Mouse (Mus musculus) embryonic facial prominence, embryonic 13.5 days (tissue): ENCODE data around the gene Pagr1b. TPM values are rescaled to one million over a fixed set of nuclear protein-coding genes. Genes with fewer than 3 reads are reported as not detected.

Experiments
- ATAC-seq: fragments of 200-750 bp; cut with Nextera tagmentation; 2 replicates; pipeline ENCODE4 v1.8.0; 2017; ENCODE audit warnings: low read depth; ENCODE audit not compliant: insufficient number of reproducible peaks, insufficient read depth, low FRiP score, low TSS enrichment
- H3K27ac ChIP-seq: fragments of 300-500 bp; sonication (generic); 2 replicates; pipeline ENCODE4 v1.5.1; 2015; ENCODE audit warnings: moderate library complexity, mild to moderate bottlenecking, inconsistent platforms
- H3K27me3 ChIP-seq: fragments of 300-500 bp; sonication (generic); 2 replicates; pipeline ENCODE4 v1.6.1; 2015; ENCODE audit warnings: mild to moderate bottlenecking, inconsistent platforms
- H3K36me3 ChIP-seq: fragments of 300-500 bp; sonication (generic); 2 replicates; pipeline ENCODE4 v1.6.1; 2015; ENCODE audit warnings: mild to moderate bottlenecking, inconsistent platforms
- H3K4me1 ChIP-seq: fragments of 300-500 bp; sonication (generic); 2 replicates; pipeline ENCODE4 v1.6.1; 2015; ENCODE audit warnings: inconsistent platforms
- H3K4me2 ChIP-seq: fragments of 300-500 bp; sonication (generic); 2 replicates; pipeline ENCODE4 v1.6.1; 2015; ENCODE audit warnings: moderate library complexity, mild to moderate bottlenecking, inconsistent platforms
- H3K4me3 ChIP-seq: fragments of 300-500 bp; sonication (generic); 2 replicates; pipeline ENCODE4 v1.5.1; 2015; ENCODE audit warnings: mild to moderate bottlenecking, inconsistent platforms
- H3K9ac ChIP-seq: fragments of 300-500 bp; sonication (generic); 2 replicates; pipeline ENCODE4 v1.6.1; 2015; ENCODE audit warnings: mild to moderate bottlenecking, inconsistent platforms
- H3K9me3 ChIP-seq: fragments of 300-500 bp; sonication (generic); 2 replicates; pipeline ENCODE4 v1.6.1; 2016; ENCODE audit warnings: inconsistent platforms
- WGBS: fragments of 180-500 bp; shearing (Covaris S2); methylation state at CpG from one replicate; pipeline ENCODE4 v1.1.7; 2015; ENCODE audit warnings: mixed read lengths; 5-methylcytosine and 5-hydroxymethylcytosine counted together
- polyA plus RNA-seq: library from polyadenylated mRNA; unstranded; fragments of >200 nt; fragmentation: Nextera tagmentation; extraction: Ambion mirVana; gene quantifications from 2 replicates; pipeline ENCODE4 v1.2.1, GENCODE M21; 2015

Gene Pagr1b
- 0.47 TPM in 1 of 2 replicates, not detected in the other for polyA plus RNA-seq

DNA sequence TGATC lies at the start of gene Pagr1b:
Gene Pagr1b, minus strand, starts transcription at position 4 of the 5 bp plus-strand sequence.
- Histone ChIP-seq H3K27ac (peak within 1 kb of the TSS; percentile 96), H3K4me3 (peak within 1 kb of the TSS; percentile 72), H3K4me1 (peaks cover 58% of the 10 kb centered on the region)

DNA sequence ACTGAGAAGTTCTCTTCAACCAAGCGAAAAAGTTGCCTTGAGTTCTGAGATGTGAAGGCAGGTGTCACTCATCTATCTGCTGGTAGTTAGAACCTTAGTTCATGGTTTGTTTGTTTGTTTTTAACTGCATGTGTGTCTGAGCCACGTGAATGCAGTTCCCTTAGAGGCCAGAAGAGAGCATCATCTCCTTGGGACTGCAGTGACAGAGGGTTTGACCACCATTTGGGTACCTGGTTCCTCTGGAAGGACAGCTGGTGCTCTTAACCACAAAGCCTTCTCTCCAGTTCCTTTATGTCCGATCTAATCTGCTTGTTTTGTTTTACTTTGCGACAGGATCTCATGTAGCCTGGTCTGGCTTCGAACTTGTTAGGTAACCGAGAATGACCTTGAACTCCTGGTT lies 49.3 kb upstream of the Pagr1b start:
- Histone ChIP-seq H3K4me3 (no peak overlapping the region), H3K27me3 (no peaks in the 10 kb centered on the region), H3K27ac (no peak overlapping the region), H3K36me3 (no peaks in the 10 kb centered on the region), H3K4me1 (no peaks in the 10 kb centered on the region), H3K4me2 (no peak overlapping the region), H3K9me3 (no peaks in the 10 kb centered on the region), H3K9ac (no peak overlapping the region)
- WGBS, result 89% methylated on average over 6 of the region's 6 CpGs
- no peak for ATAC-seq

More for the DNA sequence above, at the start of gene Pagr1b:
- Histone ChIP-seq H3K4me2 (peak within 1 kb of the TSS; percentile 92), H3K27me3 (no peaks in the 10 kb centered on the region), H3K9ac (peak within 1 kb of the TSS; percentile 93), H3K9me3 (no peaks in the 10 kb centered on the region), H3K36me3 (peaks cover 47% of the 10 kb centered on the region)
- no peak for ATAC-seq

DNA sequence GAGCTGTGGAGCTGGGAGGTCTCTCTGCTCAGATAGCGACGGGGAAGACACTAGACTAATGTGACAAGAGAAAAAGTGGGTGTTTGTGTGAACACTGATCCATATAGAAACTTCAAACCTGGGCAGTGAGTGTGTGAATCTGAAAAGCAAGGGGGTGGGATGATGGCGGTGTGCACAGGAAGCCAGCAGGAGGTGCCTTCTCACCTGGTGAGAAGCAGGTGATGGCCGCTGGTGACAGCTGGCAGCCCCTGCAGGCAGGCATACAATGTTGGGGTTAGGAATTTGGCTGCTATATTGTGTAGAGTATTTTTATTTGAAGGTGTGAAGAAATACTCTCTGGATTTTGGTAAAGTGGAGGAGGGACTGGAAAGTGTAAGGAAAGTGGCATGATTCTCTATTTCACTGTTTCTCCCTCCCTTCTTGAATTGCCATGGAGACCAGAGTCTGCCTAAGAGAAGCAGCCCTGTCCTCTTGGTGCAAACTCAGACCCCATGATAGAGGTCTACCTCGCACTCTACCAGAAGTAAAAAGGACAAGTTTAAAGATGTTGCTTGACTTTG lies 38.8 kb upstream of the Pagr1b start:
- Histone ChIP-seq H3K4me2 (no peak overlapping the region), H3K9ac (no peak overlapping the region), H3K27me3 (peaks cover 8% of the 10 kb centered on the region; the same call in 1 of the 2 replicates), H3K27ac (no peak overlapping the region), H3K9me3 (no peaks in the 10 kb centered on the region), H3K36me3 (no peaks in the 10 kb centered on the region), H3K4me1 (no peaks in the 10 kb centered on the region), H3K4me3 (no peak overlapping the region)
- WGBS, result 70% methylated on average over 5 of the region's 5 CpGs
- no peak for ATAC-seq

DNA sequence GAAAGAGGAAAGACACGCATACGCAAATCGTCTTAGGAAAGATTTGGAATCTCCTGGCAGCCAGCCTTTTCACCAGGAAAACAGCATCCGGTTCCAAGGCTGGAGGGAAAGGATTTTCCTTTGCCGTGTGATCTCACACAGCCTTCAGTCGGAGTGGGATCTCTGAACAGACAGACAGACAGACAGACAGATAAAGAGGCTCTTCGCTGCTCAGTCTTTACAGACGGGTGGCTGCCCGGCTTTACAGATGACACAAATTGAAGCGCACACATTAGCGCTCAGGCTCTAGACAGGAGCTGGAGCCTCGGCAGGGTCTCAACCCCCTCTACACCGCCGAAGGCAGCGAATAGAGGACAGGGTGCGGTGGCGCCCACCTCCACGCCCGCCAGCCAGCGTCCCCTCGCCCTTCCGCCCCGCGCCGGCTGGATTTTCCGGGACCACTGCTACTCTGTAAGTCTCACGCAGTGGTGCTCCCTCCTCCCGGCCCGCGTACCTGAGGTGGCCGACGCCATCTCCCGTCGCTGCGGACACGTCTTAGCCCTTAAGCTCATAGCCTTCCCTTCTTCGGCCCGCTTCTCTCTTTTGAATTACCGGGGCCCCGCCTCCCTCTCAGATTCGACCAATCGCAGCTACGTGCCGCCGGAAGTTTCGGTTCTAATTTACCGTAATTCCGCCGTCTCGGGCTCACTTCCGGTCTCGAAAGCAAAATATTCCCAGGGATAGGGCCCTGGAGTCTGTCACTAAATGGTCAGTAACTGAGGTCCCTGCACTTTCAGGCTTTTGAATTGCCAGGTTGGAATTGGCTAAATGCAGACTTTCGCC lies 25.8 kb upstream of the Pagr1b start, which contains the start of gene Kif22:
Gene Kif22, minus strand, starts transcription at position 621 of the 822 bp plus-strand sequence.
- WGBS, result under 1% methylated on average over 52 of the region's 53 CpGs
- Histone ChIP-seq H3K4me1 (peaks cover 19% of the 10 kb centered on the region), H3K27me3 (no peaks in the 10 kb centered on the region), H3K27ac (peak within 1 kb of the TSS; percentile 68), H3K4me3 (peak within 1 kb of the TSS; percentile 68), H3K36me3 (peaks cover 22% of the 10 kb centered on the region), H3K9me3 (no peaks in the 10 kb centered on the region), H3K4me2 (peak within 1 kb of the TSS; percentile 84), H3K9ac (peak within 1 kb of the TSS; percentile 78)
- ATAC-seq, result peak; percentile 56; the same call in 1 of the 2 replicates

DNA sequence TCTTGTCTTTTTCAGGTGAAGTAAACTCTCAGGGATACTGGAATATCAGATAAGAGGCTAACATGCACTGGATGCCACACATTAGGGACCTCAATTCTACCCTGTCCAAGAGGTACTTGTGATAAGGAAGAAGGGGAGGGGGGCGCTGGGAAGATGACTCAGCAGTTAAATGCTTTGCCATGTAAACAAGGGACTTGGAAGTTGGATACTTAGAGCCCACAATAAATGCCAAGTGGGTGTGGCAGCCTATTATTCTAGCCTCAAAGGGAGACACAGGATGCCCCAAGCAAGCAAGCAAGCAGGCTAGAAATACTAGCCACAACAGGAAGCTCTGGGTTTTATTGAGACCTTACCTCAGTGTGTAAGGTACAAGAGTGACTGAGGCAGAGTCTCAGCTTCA lies 15.0 kb upstream of the Pagr1b start:
- ATAC-seq, result no peak
- Histone ChIP-seq H3K36me3 (peaks cover 70% of the 10 kb centered on the region), H3K9ac (no peak overlapping the region), H3K4me1 (peaks cover 8% of the 10 kb centered on the region), H3K4me3 (no peak overlapping the region), H3K4me2 (no peak overlapping the region), H3K27me3 (no peaks in the 10 kb centered on the region), H3K27ac (no peak overlapping the region), H3K9me3 (no peaks in the 10 kb centered on the region)
- WGBS, result 97% methylated on average over 1 of the region's 1 CpGs

DNA sequence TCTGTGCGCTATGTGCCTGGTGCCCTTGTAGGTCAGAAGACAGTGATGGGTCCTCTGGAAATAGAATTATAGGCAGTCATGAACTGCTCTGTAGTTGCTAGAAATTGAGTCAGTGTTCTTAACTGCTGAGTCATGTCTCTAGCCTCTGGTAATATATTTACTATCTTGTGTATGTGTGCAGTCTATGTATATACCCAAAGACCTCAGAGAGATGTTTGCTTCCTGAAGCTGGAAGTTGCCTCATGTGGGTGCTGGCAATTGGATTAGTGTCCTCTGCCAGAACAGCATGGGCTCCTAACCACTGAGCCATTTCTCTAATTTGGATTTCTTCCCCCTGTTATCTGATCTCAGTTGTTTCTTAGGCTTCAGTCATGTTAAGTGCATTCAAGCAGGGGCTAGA lies 13.9 kb upstream of the Pagr1b start:
- H3K27ac ChIP-seq, result no peak overlapping the region
- 96% methylated on average over 1 of the region's 1 CpGs for WGBS
- H3K27me3 ChIP-seq, result no peaks in the 10 kb centered on the region
- H3K4me1 ChIP-seq, result peaks cover 8% of the 10 kb centered on the region
- no peak overlapping the region for H3K4me2 ChIP-seq
- no peak for ATAC-seq
- H3K4me3 ChIP-seq, result no peak overlapping the region
- H3K9me3 ChIP-seq, result no peaks in the 10 kb centered on the region
- no peak overlapping the region for H3K9ac ChIP-seq
- H3K36me3 ChIP-seq, result peaks cover 61% of the 10 kb centered on the region

DNA sequence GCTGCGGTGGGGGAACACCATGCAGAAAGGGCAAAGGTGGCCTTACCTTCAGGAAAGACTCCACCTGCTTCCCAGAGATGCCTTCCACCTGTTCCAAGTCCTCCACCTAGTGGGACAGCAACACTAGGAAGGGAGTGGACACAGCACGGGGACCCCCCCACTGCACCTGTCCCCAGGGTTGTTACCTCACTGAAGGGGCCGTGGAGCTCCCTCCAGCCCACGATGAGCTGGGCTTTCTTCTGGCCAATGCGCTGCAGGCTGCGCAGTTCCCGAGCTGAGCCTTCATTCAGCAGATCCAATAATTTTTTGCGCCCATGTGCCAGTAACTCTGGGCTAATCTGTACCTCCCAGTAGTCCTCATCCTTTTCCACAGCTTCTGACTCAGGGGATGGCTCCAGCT lies 11.6 kb upstream of the Pagr1b start:
- no peaks in the 10 kb centered on the region for H3K9me3 ChIP-seq

DNA sequence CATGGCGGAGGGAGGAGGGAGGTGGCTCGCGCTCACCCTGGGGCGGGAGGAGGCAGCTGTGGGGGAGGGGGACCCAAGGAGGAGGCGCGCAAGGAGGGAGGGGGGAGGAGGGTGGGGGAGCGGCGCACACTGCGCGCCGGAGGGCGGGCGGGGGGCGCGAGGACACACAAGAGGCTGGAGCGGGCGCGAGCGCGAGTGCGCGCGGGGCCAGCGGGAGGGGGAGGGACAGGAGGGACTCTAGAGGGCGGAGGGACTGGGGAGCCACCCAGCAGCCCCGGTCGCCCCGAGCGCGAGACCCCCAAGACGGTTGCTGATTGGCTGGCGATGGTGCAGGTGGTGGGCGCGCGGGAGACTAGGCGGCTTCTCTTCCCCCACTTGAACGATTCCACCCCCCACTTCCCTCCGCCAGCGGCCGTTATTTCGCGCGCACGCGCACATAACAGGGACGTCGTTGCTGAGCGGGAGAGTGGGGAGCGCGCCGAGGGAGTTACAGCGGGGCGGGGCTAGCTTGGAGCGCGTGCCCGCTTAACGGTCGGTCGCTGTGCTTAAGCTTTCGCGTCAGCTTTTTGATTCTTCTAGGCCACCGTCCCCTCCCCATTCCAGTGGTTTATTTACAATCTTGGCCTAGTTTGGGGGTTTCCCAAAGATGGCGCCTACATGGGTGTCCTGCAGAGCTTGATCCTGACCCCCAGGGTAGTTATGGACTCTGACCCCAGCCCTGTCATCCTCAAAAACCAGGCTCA lies 10.9 kb upstream of the Pagr1b start, which contains the start of gene Maz:
Gene Maz, minus strand, starts transcription at position 54 of the 743 bp plus-strand sequence.
- Histone ChIP-seq H3K4me3 (peak within 1 kb of the TSS; percentile 72), H3K36me3 (peaks cover 60% of the 10 kb centered on the region), H3K4me2 (peak within 1 kb of the TSS; percentile 97), H3K9ac (peak within 1 kb of the TSS; percentile 99), H3K9me3 (no peaks in the 10 kb centered on the region), H3K4me1 (peaks cover 38% of the 10 kb centered on the region), H3K27ac (peak within 1 kb of the TSS; percentile 99), H3K27me3 (no peaks in the 10 kb centered on the region)
- WGBS, result under 1% methylated on average over 42 of the region's 63 CpGs
- ATAC-seq, result peak; percentile 90

More for the DNA sequence above, 11.6 kb upstream of the Pagr1b start:
- WGBS, result 60% methylated on average over 8 of the region's 8 CpGs
- Histone ChIP-seq H3K4me2 (peak overlapping the region; percentile 58), H3K4me3 (peak overlapping the region; percentile 72), H3K9ac (peak overlapping the region; percentile 75), H3K27me3 (no peaks in the 10 kb centered on the region), H3K36me3 (peaks cover 60% of the 10 kb centered on the region), H3K4me1 (peaks cover 31% of the 10 kb centered on the region), H3K27ac (peak overlapping the region; percentile 99)
- ATAC-seq, result no peak

DNA sequence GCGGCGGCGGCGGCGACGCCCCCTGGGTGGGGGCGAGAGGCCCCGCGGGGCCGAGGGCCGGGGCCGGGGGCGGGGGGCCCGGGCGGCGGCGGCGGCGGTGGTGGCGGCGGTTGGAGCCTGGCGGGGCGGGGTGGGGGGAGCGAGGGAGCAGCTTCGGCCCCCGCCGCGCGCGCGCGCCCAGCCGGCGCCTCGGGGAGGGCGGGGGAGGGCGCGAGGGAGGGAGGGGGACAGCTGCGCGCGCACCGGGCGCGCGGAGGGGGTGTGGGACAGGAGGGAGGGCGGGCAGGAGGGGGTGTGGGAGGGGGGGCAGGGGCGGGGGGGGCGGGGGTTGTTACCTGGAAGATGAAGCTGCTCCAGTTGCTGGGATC lies 10.3 kb upstream of the Pagr1b start:
- peak overlapping the region; percentile 97 for H3K4me2 ChIP-seq
- peak overlapping the region; percentile 72 for H3K4me3 ChIP-seq
- peak overlapping the region; percentile 99 for H3K27ac ChIP-seq
- peaks cover 57% of the 10 kb centered on the region for H3K36me3 ChIP-seq
- 2% methylated on average over 14 of the region's 48 CpGs for WGBS
- ATAC-seq, result no peak; the same call in 1 of the 2 replicates
- no peaks in the 10 kb centered on the region for H3K9me3 ChIP-seq
- H3K27me3 ChIP-seq, result no peaks in the 10 kb centered on the region
- H3K4me1 ChIP-seq, result peaks cover 44% of the 10 kb centered on the region
- H3K9ac ChIP-seq, result peak overlapping the region; percentile 99

DNA sequence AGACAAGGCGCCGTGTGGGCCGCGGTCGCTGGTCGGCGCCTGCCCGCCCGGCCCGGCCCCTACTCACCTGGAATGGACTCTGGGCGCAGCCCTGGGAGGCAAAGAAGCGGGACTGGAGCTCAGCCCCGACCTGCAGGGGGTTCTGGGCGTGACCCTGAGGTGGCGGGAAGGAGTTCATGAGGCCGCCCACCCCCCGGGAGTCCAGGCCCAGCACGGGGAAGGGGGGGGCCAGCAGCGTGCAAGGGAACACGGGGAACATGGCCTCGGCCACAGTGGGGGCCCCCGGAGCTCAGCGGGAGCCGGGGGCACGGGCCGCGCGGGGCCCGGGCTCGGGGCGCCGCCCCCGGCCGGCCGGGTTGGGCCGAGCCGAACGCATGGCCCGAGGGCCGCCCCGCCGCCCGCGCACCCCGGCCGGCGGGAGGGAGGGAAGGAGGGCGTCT lies 9.9 kb upstream of the Pagr1b start:
- no peaks in the 10 kb centered on the region for H3K9me3 ChIP-seq
- WGBS, result 0% methylated on average over 23 of the region's 48 CpGs
- peak overlapping the region; percentile 97 for H3K4me2 ChIP-seq
- H3K27ac ChIP-seq, result peak overlapping the region; percentile 99
- H3K4me1 ChIP-seq, result peaks cover 48% of the 10 kb centered on the region
- peak overlapping the region; percentile 99 for H3K9ac ChIP-seq
- ATAC-seq, result peak; percentile 8; the same call in 1 of the 2 replicates
- H3K27me3 ChIP-seq, result no peaks in the 10 kb centered on the region
- peak overlapping the region; percentile 72 for H3K4me3 ChIP-seq
- H3K36me3 ChIP-seq, result peaks cover 53% of the 10 kb centered on the region

DNA sequence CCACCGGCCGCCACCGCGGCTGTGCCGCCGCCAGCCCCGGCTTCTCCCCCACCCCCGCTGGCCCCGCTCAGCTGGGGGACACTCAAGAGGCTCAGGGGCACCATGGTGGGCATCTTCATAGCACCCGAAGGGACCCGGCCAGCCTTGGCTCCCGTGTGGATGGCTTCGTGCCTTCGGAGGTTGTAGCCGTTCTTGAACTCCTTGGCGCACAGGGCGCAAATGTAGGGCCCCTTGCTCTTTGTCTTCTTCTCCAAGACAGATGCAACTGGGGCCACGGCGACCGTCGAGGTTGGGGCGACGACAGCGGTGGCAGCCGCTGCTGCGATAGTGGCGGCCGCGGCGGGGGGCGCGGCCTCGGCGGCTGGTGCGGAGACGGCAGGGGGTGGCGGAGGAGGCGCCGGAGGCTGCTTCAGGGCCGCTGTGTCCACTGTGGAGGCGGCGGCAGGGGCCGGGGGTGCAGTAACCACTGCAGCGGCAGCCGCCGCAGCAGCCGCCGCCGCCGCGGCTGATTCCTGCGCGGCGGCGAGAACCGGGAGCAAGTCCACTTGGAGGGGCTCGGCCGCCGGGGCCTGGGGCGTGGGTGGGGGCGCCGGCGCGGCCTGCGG lies 9.4 kb upstream of the Pagr1b start:
- peak overlapping the region; percentile 97 for H3K4me2 ChIP-seq
- H3K4me3 ChIP-seq, result peak overlapping the region; percentile 72
- peaks cover 50% of the 10 kb centered on the region for H3K4me1 ChIP-seq
- peak overlapping the region; percentile 99 for H3K9ac ChIP-seq
- under 1% methylated on average over 53 of the region's 65 CpGs for WGBS
- no peaks in the 10 kb centered on the region for H3K9me3 ChIP-seq
- H3K27me3 ChIP-seq, result no peaks in the 10 kb centered on the region
- peak overlapping the region; percentile 99 for H3K27ac ChIP-seq
- H3K36me3 ChIP-seq, result peaks cover 48% of the 10 kb centered on the region
- no peak for ATAC-seq
